Mouse (Mus musculus) spleen, postnatal 36 days (tissue): ENCODE measurements around the gene Tex10.
A peak's percentile ranks its signal among the peaks of the same experiment; 100 is the strongest.

Source experiments
- DNase-seq, 2 experiments: peaks; one replicate each; pipeline ENCODE4 v3.0.0; 2022; ENCODE audit warnings: low spot score in 2 of 2, mixed read lengths in 1 of 2

Tex10 gene

GRCm38 (mm10) chr4:48472792-48473650 is at the start of gene Tex10:
Gene Tex10, minus strand, starts transcription at chr4:48473459.
- DNase-seq: peak; percentile 90 to 91

- DNase-seq: no peak
Observed at GRCm38 (mm10) chr4:48510861-48511260, 37.6 kb upstream of the Tex10 start.

GRCm38 (mm10) chr4:48492510-48492909 is 19.3 kb upstream of the Tex10 start:
- DNase-seq: no peak

GRCm38 (mm10) chr4:48491290-48491743 is 18.1 kb upstream of the Tex10 start:
- no peak for DNase-seq

- DNase-seq: no peak
Observed at GRCm38 (mm10) chr4:48488916-48489315, 15.7 kb upstream of the Tex10 start.

GRCm38 (mm10) chr4:48481287-48481686 is 8.0 kb upstream of the Tex10 start:
- DNase-seq: peak; percentile 5 to 13

GRCm38 (mm10) chr4:48473651-48474011 is 372 bp upstream of the Tex10 start:
- DNase-seq: no peak

- DNase-seq: no peak
Observed at GRCm38 (mm10) chr4:48472052-48472791, 1.0 kb downstream of the Tex10 start.

- DNase-seq: no peak
Observed at GRCm38 (mm10) chr4:48470977-48471376, 2.3 kb downstream of the Tex10 start.

GRCm38 (mm10) chr4:48461060-48461459 is 12.2 kb downstream of the Tex10 start:
- no peak for DNase-seq

- no peak for DNase-seq
Observed at GRCm38 (mm10) chr4:48458436-48458835, 14.8 kb downstream of the Tex10 start.

GRCm38 (mm10) chr4:48454106-48454773 is 19.0 kb downstream of the Tex10 start:
- no peak for DNase-seq

- no peak for DNase-seq
Observed at GRCm38 (mm10) chr4:48428054-48428453, 45.2 kb downstream of the Tex10 start.

GRCm38 (mm10) chr4:48427413-48427812 is 45.8 kb downstream of the Tex10 start:
- DNase-seq: no peak

- no peak for DNase-seq
Observed at GRCm38 (mm10) chr4:48423738-48424137, 49.5 kb downstream of the Tex10 start.

GRCm38 (mm10) chr4:48422633-48423032 is 50.6 kb downstream of the Tex10 start:
- DNase-seq: no peak

- DNase-seq: no peak
Observed at GRCm38 (mm10) chr4:48418831-48419468, 54.3 kb downstream of the Tex10 start.

GRCm38 (mm10) chr4:48415838-48416335 is 57.4 kb downstream of the Tex10 start:
- DNase-seq: no peak

- no peak for DNase-seq
Observed at GRCm38 (mm10) chr4:48413473-48413872, 59.8 kb downstream of the Tex10 start.

- DNase-seq: peak; percentile 8 to 41
Observed at GRCm38 (mm10) chr4:48407350-48408039, 65.8 kb downstream of the Tex10 start.
